Mouse (Mus musculus) hindbrain, embryonic 15.5 days (tissue): ENCODE results near the gene Rho. TPM values are rescaled to one million over a fixed set of nuclear protein-coding genes. Genes with fewer than 3 reads are reported as not detected.

Experiments
- ATAC-seq: fragments of 200-750 bp; cut with Nextera tagmentation; 2 replicates; pipeline ENCODE4 v1.8.0; 2017; ENCODE audit warnings: low read depth, moderate number of reproducible peaks, moderate TSS enrichment; ENCODE audit not compliant: low FRiP score
- H3K27ac ChIP-seq: fragments of 300-500 bp; sonication (generic); replicated peaks from 2 replicates; pipeline ENCODE4 v1.5.1; 2015; ENCODE audit warnings: mild to moderate bottlenecking, inconsistent platforms
- H3K27me3 ChIP-seq: fragments of 300-500 bp; sonication (generic); 2 replicates; pipeline ENCODE4 v1.6.1; 2015; ENCODE audit warnings: control low read depth, inconsistent platforms
- H3K36me3 ChIP-seq: fragments of 300-500 bp; sonication (generic); 2 replicates; pipeline ENCODE4 v1.6.1; 2015; ENCODE audit warnings: control low read depth, inconsistent platforms
- H3K4me1 ChIP-seq: fragments of 300-500 bp; sonication (generic); replicated peaks from 2 replicates; pipeline ENCODE4 v1.6.1; 2015; ENCODE audit warnings: control low read depth, inconsistent platforms
- H3K4me2 ChIP-seq: fragments of 300-500 bp; sonication (generic); 2 replicates; pipeline ENCODE4 v1.6.1; 2015; ENCODE audit warnings: moderate library complexity, mild to moderate bottlenecking, inconsistent platforms
- H3K4me3 ChIP-seq: fragments of 300-500 bp; sonication (generic); 2 replicates; pipeline ENCODE4 v1.5.1; 2015; ENCODE audit warnings: mild to moderate bottlenecking, inconsistent platforms
- H3K9ac ChIP-seq: fragments of 300-500 bp; sonication (generic); 2 replicates; pipeline ENCODE4 v1.6.1; 2015; ENCODE audit warnings: inconsistent platforms
- H3K9me3 ChIP-seq: fragments of 300-500 bp; sonication (generic); 2 replicates; pipeline ENCODE4 v1.6.1; 2016; ENCODE audit warnings: control low read depth, inconsistent platforms
- WGBS: fragments of 180-500 bp; shearing (Covaris S2); methylation state at CpG from one replicate; pipeline ENCODE4 v1.1.7; 2015; 5-methylcytosine and 5-hydroxymethylcytosine counted together
- polyA plus RNA-seq: library from polyadenylated mRNA; unstranded; fragments of >200 nt; fragmentation: Nextera tagmentation; extraction: Ambion mirVana; gene quantifications from 2 replicates; pipeline ENCODE4 v1.2.1, GENCODE M21; 2015

The Rho gene
- polyA plus RNA-seq, 1 experiment from 2014 or later: 0.64 TPM

GRCm38 (mm10) chr6:115901489-115901931 is 30.0 kb upstream of the Rho start:
- peaks cover 7% of the 10 kb centered on the region; the same call in 1 of the 2 replicates for H3K36me3 ChIP-seq
- no peaks in the 10 kb centered on the region for H3K9me3 ChIP-seq
- ATAC-seq: peak; percentile 31; the same call in 1 of the 2 replicates
- no peaks in the 10 kb centered on the region for H3K27me3 ChIP-seq
- no peak overlapping the region for H3K4me3 ChIP-seq
- peaks cover 9% of the 10 kb centered on the region for H3K4me1 ChIP-seq
- 65% methylated on average over 8 of the region's 8 CpGs for WGBS
- no peak overlapping the region for H3K9ac ChIP-seq
- no peak overlapping the region for H3K27ac ChIP-seq
- no peak overlapping the region for H3K4me2 ChIP-seq

GRCm38 (mm10) chr6:115902545-115902944 is 29.0 kb upstream of the Rho start:
- no peaks in the 10 kb centered on the region for H3K9me3 ChIP-seq
- no peak for ATAC-seq
- H3K36me3 ChIP-seq: peaks cover 12% of the 10 kb centered on the region
- no peak overlapping the region for H3K9ac ChIP-seq
- H3K27me3 ChIP-seq: no peaks in the 10 kb centered on the region
- peaks cover 9% of the 10 kb centered on the region for H3K4me1 ChIP-seq
- H3K4me3 ChIP-seq: no peak overlapping the region
- WGBS: 85% methylated on average over 3 of the region's 3 CpGs
- H3K4me2 ChIP-seq: no peak overlapping the region
- H3K27ac ChIP-seq: no peak overlapping the region

- ATAC-seq: no peak
- peaks cover 7% of the 10 kb centered on the region for H3K36me3 ChIP-seq
- 91% methylated on average over 6 of the region's 6 CpGs for WGBS
Measured at GRCm38 (mm10) chr6:115905568-115905967, 26.0 kb upstream of the Rho start.

GRCm38 (mm10) chr6:115906455-115906854 is 25.1 kb upstream of the Rho start:
- no peak for ATAC-seq
- no peak overlapping the region for H3K4me2 ChIP-seq
- 81% methylated on average over 1 of the region's 1 CpGs for WGBS
- peaks cover 9% of the 10 kb centered on the region for H3K36me3 ChIP-seq
- no peaks in the 10 kb centered on the region for H3K27me3 ChIP-seq
- no peak overlapping the region for H3K4me3 ChIP-seq
- no peak overlapping the region for H3K9ac ChIP-seq
- peaks cover 6% of the 10 kb centered on the region for H3K4me1 ChIP-seq
- no peaks in the 10 kb centered on the region for H3K9me3 ChIP-seq
- no peak overlapping the region for H3K27ac ChIP-seq

More at GRCm38 (mm10) chr6:115905568-115905967, 26.0 kb upstream of the Rho start:
- no peak overlapping the region for H3K9ac ChIP-seq
- no peak overlapping the region for H3K4me2 ChIP-seq
- peaks cover 9% of the 10 kb centered on the region for H3K4me1 ChIP-seq
- no peaks in the 10 kb centered on the region for H3K27me3 ChIP-seq
- no peaks in the 10 kb centered on the region for H3K9me3 ChIP-seq
- H3K4me3 ChIP-seq: no peak overlapping the region
- no peak overlapping the region for H3K27ac ChIP-seq

GRCm38 (mm10) chr6:115906871-115907270 is 24.7 kb upstream of the Rho start:
- 85% methylated on average over 2 of the region's 2 CpGs for WGBS
- Histone ChIP-seq H3K9ac (no peak overlapping the region), H3K27ac (no peak overlapping the region), H3K4me3 (no peak overlapping the region), H3K36me3 (peaks cover 9% of the 10 kb centered on the region), H3K4me1 (peaks cover 1% of the 10 kb centered on the region; the same call in 1 of the 2 replicates), H3K4me2 (no peak overlapping the region), H3K27me3 (no peaks in the 10 kb centered on the region), H3K9me3 (no peaks in the 10 kb centered on the region)
- no peak for ATAC-seq

GRCm38 (mm10) chr6:115908421-115908982 is 23.0 kb upstream of the Rho start:
- Histone ChIP-seq H3K4me2 (no peak overlapping the region), H3K4me1 (no peaks in the 10 kb centered on the region; the same call in 1 of the 2 replicates), H3K27me3 (no peaks in the 10 kb centered on the region), H3K36me3 (peaks cover 9% of the 10 kb centered on the region), H3K27ac (no peak overlapping the region), H3K9me3 (no peaks in the 10 kb centered on the region), H3K9ac (no peak overlapping the region), H3K4me3 (no peak overlapping the region)
- 39% methylated on average over 6 of the region's 6 CpGs for WGBS
- no peak for ATAC-seq

- ATAC-seq: no peak
- H3K4me1 ChIP-seq: peaks cover 5% of the 10 kb centered on the region
- H3K36me3 ChIP-seq: peaks cover 9% of the 10 kb centered on the region
- no peak overlapping the region for H3K27ac ChIP-seq
- H3K9me3 ChIP-seq: no peaks in the 10 kb centered on the region
- H3K27me3 ChIP-seq: no peaks in the 10 kb centered on the region
- H3K4me2 ChIP-seq: no peak overlapping the region
- H3K4me3 ChIP-seq: no peak overlapping the region
- 64% methylated on average over 3 of the region's 3 CpGs for WGBS
- H3K9ac ChIP-seq: no peak overlapping the region
Measured at GRCm38 (mm10) chr6:115909052-115909451, 22.5 kb upstream of the Rho start.

- 75% methylated on average over 8 of the region's 8 CpGs for WGBS
- Histone ChIP-seq H3K27ac (no peak overlapping the region), H3K4me1 (peaks cover 14% of the 10 kb centered on the region), H3K36me3 (peaks cover 9% of the 10 kb centered on the region), H3K9ac (no peak overlapping the region), H3K4me3 (no peak overlapping the region), H3K4me2 (no peak overlapping the region), H3K9me3 (no peaks in the 10 kb centered on the region), H3K27me3 (no peaks in the 10 kb centered on the region)
- no peak for ATAC-seq
Measured at GRCm38 (mm10) chr6:115909940-115910339, 21.6 kb upstream of the Rho start.

- Histone ChIP-seq H3K27me3 (no peaks in the 10 kb centered on the region), H3K27ac (no peak overlapping the region), H3K9me3 (no peaks in the 10 kb centered on the region), H3K9ac (no peak overlapping the region), H3K36me3 (peaks cover 9% of the 10 kb centered on the region), H3K4me2 (no peak overlapping the region), H3K4me1 (peaks cover 24% of the 10 kb centered on the region), H3K4me3 (no peak overlapping the region)
- 84% methylated on average over 6 of the region's 6 CpGs for WGBS
- no peak for ATAC-seq
Measured at GRCm38 (mm10) chr6:115911763-115912162, 19.8 kb upstream of the Rho start.

- H3K36me3 ChIP-seq: peaks cover 4% of the 10 kb centered on the region; the same call in 1 of the 2 replicates
- peaks cover 24% of the 10 kb centered on the region for H3K4me1 ChIP-seq
- no peak overlapping the region for H3K4me2 ChIP-seq
- H3K4me3 ChIP-seq: no peak overlapping the region
- H3K9me3 ChIP-seq: no peaks in the 10 kb centered on the region
- ATAC-seq: no peak
- H3K27ac ChIP-seq: peak overlapping the region; percentile 58; the same call in 1 of the 2 replicates
- 85% methylated on average over 10 of the region's 10 CpGs for WGBS
- no peaks in the 10 kb centered on the region for H3K27me3 ChIP-seq
- no peak overlapping the region for H3K9ac ChIP-seq
Measured at GRCm38 (mm10) chr6:115913482-115913881, 18.1 kb upstream of the Rho start.

GRCm38 (mm10) chr6:115914511-115915202 is 16.9 kb upstream of the Rho start:
- WGBS: 60% methylated on average over 15 of the region's 15 CpGs
- Histone ChIP-seq H3K4me3 (no peak overlapping the region), H3K9ac (no peak overlapping the region), H3K27ac (peak overlapping the region; percentile 58), H3K4me1 (peaks cover 24% of the 10 kb centered on the region), H3K4me2 (no peak overlapping the region), H3K9me3 (no peaks in the 10 kb centered on the region), H3K36me3 (peaks cover 4% of the 10 kb centered on the region; the same call in 1 of the 2 replicates), H3K27me3 (no peaks in the 10 kb centered on the region)
- ATAC-seq: peak; percentile 55; the same call in 1 of the 2 replicates

- peaks cover 24% of the 10 kb centered on the region for H3K4me1 ChIP-seq
- no peaks in the 10 kb centered on the region for H3K36me3 ChIP-seq
- no peak overlapping the region for H3K4me2 ChIP-seq
- no peak overlapping the region for H3K4me3 ChIP-seq
- no peak for ATAC-seq
- no peaks in the 10 kb centered on the region for H3K9me3 ChIP-seq
- H3K27me3 ChIP-seq: no peaks in the 10 kb centered on the region
- H3K27ac ChIP-seq: peak overlapping the region; percentile 58
- 67% methylated on average over 17 of the region's 17 CpGs for WGBS
- no peak overlapping the region for H3K9ac ChIP-seq
Measured at GRCm38 (mm10) chr6:115915601-115916445, 15.7 kb upstream of the Rho start.
